Mouse (Mus musculus) right cerebral cortex, postnatal 4 days (tissue): ENCODE measurements at regions not wholly inside any gene's neighbourhood (a gene's known extent, or its start where the extent isn't known, plus 50 kb on each side); places are given as distances from the start of the nearest gene placed in this dataset.

Experiments used
- DNase-seq: peaks from one replicate; pipeline ENCODE4 v3.0.0-alpha.2; 2022

GRCm38 (mm10) chr4:62890588-62891580, 74.5 kb upstream of the Zfp618 start:
- no peak for DNase-seq

- DNase-seq = no peak
These were observed 52.5 kb upstream of the Zfp618 start for GRCm38 (mm10) chr4:62912891-62913290.
